Mouse (Mus musculus): ENCODE data around the gene Ino80. TPM values are rescaled to one million over a fixed set of nuclear protein-coding genes. Genes with fewer than 3 reads are reported as not detected.

Gene Ino80
- polyA plus RNA-seq, 1 experiment, result 7.3 TPM

- H3K4me1 ChIP-seq (ENCODE audit: control insufficient read depth, insufficient read depth, insufficient read length), result no peaks in the 10 kb centered on the region
- no peaks in the 10 kb centered on the region for H3K36me3 ChIP-seq (ENCODE audit: control insufficient read depth, insufficient read depth, low read length)
- H3K27ac ChIP-seq (ENCODE audit: insufficient read depth, low read length), result no peak overlapping the region
- no peak for DNase-seq (ENCODE audit: low read depth in 1 of 2, low spot score in 2 of 2)
- H3K4me3 ChIP-seq (ENCODE audit: extremely low read depth, insufficient read depth, insufficient read length), result no peak overlapping the region
- TF ChIP-seq CTCF (IDR thresholded peaks at IDR 0.05; ENCODE audit: extremely low read depth, insufficient read depth, insufficient read length, insufficient replicate concordance) (no peak), POLR2A (IDR thresholded peaks at IDR 0.05; ENCODE audit: low read depth, low read length) (no peak)
- 69% methylated on average over 6 of the region's 6 CpGs for WGBS
- no peaks in the 10 kb centered on the region for H3K27me3 ChIP-seq (ENCODE audit: control insufficient read depth, insufficient read depth, low read length)
Measured at GRCm38 (mm10) chr2:119358249-119358648, 119.2 kb downstream of the Ino80 start.

DNA sequence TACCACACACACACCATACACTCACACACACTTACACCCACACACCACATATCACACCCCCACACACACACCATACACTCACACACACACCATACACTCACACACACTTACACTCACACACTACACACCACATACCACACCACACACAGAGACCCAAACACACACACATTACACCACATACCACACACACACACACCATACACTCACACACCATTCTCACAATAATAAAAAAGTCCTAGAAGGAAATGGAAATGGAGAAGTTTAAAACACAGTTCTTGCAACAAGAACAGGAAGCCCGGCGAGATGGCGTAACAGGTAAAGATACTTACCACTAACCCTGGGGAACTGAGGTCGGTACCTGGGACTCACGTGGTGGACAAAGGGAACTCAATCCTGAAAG lies 120.7 kb downstream of the Ino80 start:
- H3K36me3 ChIP-seq (ENCODE audit: control insufficient read depth, insufficient read depth, low read length), result no peaks in the 10 kb centered on the region
- TF ChIP-seq CTCF (IDR thresholded peaks at IDR 0.05; ENCODE audit: extremely low read depth, insufficient read depth, insufficient read length, insufficient replicate concordance), result no peak
- TF ChIP-seq POLR2A (IDR thresholded peaks at IDR 0.05; ENCODE audit: low read depth, low read length), result no peak
- no peaks in the 10 kb centered on the region for H3K4me1 ChIP-seq (ENCODE audit: control insufficient read depth, insufficient read depth, insufficient read length)
- H3K27me3 ChIP-seq (ENCODE audit: control insufficient read depth, insufficient read depth, low read length), result no peaks in the 10 kb centered on the region
- no peak overlapping the region for H3K27ac ChIP-seq (ENCODE audit: insufficient read depth, low read length)
- no peak overlapping the region for H3K4me3 ChIP-seq (ENCODE audit: extremely low read depth, insufficient read depth, insufficient read length)
- no peak for DNase-seq (ENCODE audit: low read depth in 1 of 2, low spot score in 2 of 2)
- 28% methylated on average over 5 of the region's 5 CpGs for WGBS

DNA sequence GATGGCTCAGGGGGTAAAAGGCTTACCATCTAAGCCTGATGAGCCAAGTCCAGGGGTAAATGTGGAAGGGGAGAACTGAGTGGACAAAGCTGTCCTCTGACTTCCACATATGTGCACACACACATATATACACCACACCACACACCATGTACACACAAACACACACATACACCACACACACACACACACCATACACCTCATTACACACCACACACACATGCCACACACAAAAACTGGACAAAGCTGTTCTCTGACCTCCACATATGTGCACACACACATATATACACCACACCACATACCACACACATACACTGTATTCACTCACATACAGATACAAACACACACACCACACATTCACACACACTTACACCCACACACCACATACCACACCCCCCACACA lies 121.2 kb downstream of the Ino80 start:
- Histone ChIP-seq H3K27ac (ENCODE audit: insufficient read depth, low read length) (no peak overlapping the region), H3K36me3 (ENCODE audit: control insufficient read depth, insufficient read depth, low read length) (no peaks in the 10 kb centered on the region)
- TF ChIP-seq POLR2A (IDR thresholded peaks at IDR 0.05; ENCODE audit: low read depth, low read length) (no peak), CTCF (IDR thresholded peaks at IDR 0.05; ENCODE audit: extremely low read depth, insufficient read depth, insufficient read length, insufficient replicate concordance) (no peak)

DNA sequence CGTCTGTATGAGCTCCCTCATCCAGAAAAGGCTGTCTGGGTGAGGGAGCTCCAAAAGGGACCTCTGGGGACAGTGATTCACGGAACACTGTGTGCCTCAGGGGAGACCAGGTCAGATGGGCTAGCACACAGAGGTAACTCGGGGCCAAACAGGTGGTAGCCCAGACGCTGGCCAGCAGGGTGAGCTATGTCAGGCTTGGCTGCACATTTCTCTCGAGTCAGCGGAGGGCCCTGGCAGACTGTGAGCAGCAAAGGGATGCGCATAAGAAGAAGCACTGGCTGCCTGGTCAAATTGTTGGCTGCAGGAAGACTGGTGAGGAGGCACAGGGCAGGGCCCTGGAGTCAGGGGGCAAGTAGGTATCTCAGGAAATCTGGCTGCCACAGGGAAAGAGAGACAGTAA lies 121.8 kb downstream of the Ino80 start:
- H3K27me3 ChIP-seq (ENCODE audit: control insufficient read depth, insufficient read depth, low read length), result peaks cover 1% of the 10 kb centered on the region; the same call in 1 of the 2 replicates
- H3K27ac ChIP-seq (ENCODE audit: insufficient read depth, low read length), result no peak overlapping the region
- H3K4me1 ChIP-seq (ENCODE audit: control insufficient read depth, insufficient read depth, insufficient read length), result peaks cover 6% of the 10 kb centered on the region
- WGBS, result 45% methylated on average over 7 of the region's 7 CpGs
- no peak overlapping the region for H3K4me3 ChIP-seq (ENCODE audit: extremely low read depth, insufficient read depth, insufficient read length)
- TF ChIP-seq POLR2A (IDR thresholded peaks at IDR 0.05; ENCODE audit: low read depth, low read length) (no peak), CTCF (IDR thresholded peaks at IDR 0.05; ENCODE audit: extremely low read depth, insufficient read depth, insufficient read length, insufficient replicate concordance) (no peak)
- H3K36me3 ChIP-seq (ENCODE audit: control insufficient read depth, insufficient read depth, low read length), result no peaks in the 10 kb centered on the region
- no peak for DNase-seq (ENCODE audit: low read depth in 1 of 2, low spot score in 2 of 2)

More for the DNA sequence above, 121.2 kb downstream of the Ino80 start:
- no peak overlapping the region for H3K4me3 ChIP-seq (ENCODE audit: extremely low read depth, insufficient read depth, insufficient read length)
- DNase-seq (ENCODE audit: low read depth in 1 of 2, low spot score in 2 of 2), result no peak
- H3K27me3 ChIP-seq (ENCODE audit: control insufficient read depth, insufficient read depth, low read length), result no peaks in the 10 kb centered on the region; the same call in 1 of the 2 replicates
- no peaks in the 10 kb centered on the region for H3K4me1 ChIP-seq (ENCODE audit: control insufficient read depth, insufficient read depth, insufficient read length)

- H3K4me1 ChIP-seq (ENCODE audit: control insufficient read depth, insufficient read depth, insufficient read length), result peaks cover 9% of the 10 kb centered on the region
- peaks cover 4% of the 10 kb centered on the region; the same call in 1 of the 2 replicates for H3K27me3 ChIP-seq (ENCODE audit: control insufficient read depth, insufficient read depth, low read length)
- H3K36me3 ChIP-seq (ENCODE audit: control insufficient read depth, insufficient read depth, low read length), result no peaks in the 10 kb centered on the region
- no peak overlapping the region for H3K4me3 ChIP-seq (ENCODE audit: extremely low read depth, insufficient read depth, insufficient read length)
- no peak for DNase-seq (ENCODE audit: low read depth in 1 of 2, low spot score in 2 of 2)
- no peak overlapping the region for H3K27ac ChIP-seq (ENCODE audit: insufficient read depth, low read length)
- 94% methylated on average over 3 of the region's 3 CpGs for WGBS
- TF ChIP-seq POLR2A (IDR thresholded peaks at IDR 0.05; ENCODE audit: low read depth, low read length), result no peak
- TF ChIP-seq CTCF (IDR thresholded peaks at IDR 0.05; ENCODE audit: extremely low read depth, insufficient read depth, insufficient read length, insufficient replicate concordance), result no peak
Measured at GRCm38 (mm10) chr2:119355089-119355488, 122.4 kb downstream of the Ino80 start.

GRCm38 (mm10) chr2:119353707-119354106 lies 123.8 kb downstream of the Ino80 start:
- 93% methylated on average over 8 of the region's 8 CpGs for WGBS
- Histone ChIP-seq H3K4me1 (ENCODE audit: control insufficient read depth, insufficient read depth, insufficient read length) (peaks cover 9% of the 10 kb centered on the region), H3K4me3 (ENCODE audit: extremely low read depth, insufficient read depth, insufficient read length) (no peak overlapping the region), H3K27ac (ENCODE audit: insufficient read depth, low read length) (no peak overlapping the region), H3K36me3 (ENCODE audit: control insufficient read depth, insufficient read depth, low read length) (no peaks in the 10 kb centered on the region), H3K27me3 (ENCODE audit: control insufficient read depth, insufficient read depth, low read length) (peaks cover 4% of the 10 kb centered on the region; the same call in 1 of the 2 replicates)
- no peak for TF ChIP-seq CTCF (IDR thresholded peaks at IDR 0.05; ENCODE audit: extremely low read depth, insufficient read depth, insufficient read length, insufficient replicate concordance)
- TF ChIP-seq POLR2A (IDR thresholded peaks at IDR 0.05; ENCODE audit: low read depth, low read length), result no peak
- no peak for DNase-seq (ENCODE audit: low read depth in 1 of 2, low spot score in 2 of 2)

DNA sequence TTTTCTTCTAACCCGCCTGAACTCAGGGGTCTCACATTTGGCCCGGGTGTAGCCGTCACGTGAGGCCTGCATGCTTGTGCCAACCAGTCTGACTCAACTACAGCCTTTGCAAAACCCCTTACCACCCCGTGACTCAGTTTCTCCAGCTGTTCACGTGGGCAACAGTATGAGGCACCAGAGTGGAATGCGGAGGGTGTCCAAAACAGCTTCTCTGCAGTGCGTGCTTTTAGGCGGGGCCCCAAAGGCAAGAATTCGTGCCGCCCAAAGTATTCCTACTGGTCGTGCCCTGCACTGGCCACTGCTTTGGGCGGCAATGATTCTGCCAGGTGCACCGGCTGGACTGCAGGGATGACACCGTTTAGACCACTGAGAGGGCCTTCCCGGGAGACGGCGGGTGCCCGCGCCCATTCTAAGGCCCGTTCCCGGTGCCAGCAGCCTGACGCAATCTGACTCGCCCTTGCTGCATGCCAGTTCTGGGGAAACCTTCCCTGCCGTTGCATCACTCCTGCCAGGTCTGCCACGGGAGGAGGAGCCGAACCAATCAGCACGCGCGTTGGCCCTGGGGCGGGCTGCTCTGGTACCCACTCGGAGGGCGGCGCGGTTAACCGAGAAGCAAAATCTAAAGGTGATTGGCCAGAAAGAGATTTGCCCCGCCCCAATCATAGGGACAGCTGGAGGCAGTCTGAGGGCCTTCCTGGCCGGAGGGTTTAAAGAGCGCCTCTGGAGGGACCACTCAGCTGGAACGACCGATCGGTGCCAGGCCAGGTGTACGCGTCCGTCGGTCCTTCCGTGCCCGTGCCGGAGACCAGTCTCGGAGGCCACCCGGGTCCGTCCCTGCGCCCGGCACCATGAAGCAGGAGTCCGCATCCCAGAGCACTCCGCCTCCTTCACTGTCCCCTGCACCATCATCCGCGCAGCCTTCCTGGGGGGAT lies 126.7 kb downstream of the Ino80 start, which contains the start of gene Chac1:
Chac1 (plus strand) TSS at position 675 of the 932 bp plus-strand sequence.
- DNase-seq (ENCODE audit: low read depth in 1 of 2, low spot score in 2 of 2), result peak in 1 of 2 experiments; percentile 50

More for the DNA sequence above, 126.7 kb downstream of the Ino80 start, which contains the start of gene Chac1:
- WGBS, result 11% methylated on average over 58 of the region's 58 CpGs
- H3K36me3 ChIP-seq (ENCODE audit: control insufficient read depth, insufficient read depth, low read length), result no peaks in the 10 kb centered on the region
- H3K27me3 ChIP-seq (ENCODE audit: control insufficient read depth, insufficient read depth, low read length), result peaks cover 4% of the 10 kb centered on the region; the same call in 1 of the 2 replicates
- H3K27ac ChIP-seq (ENCODE audit: insufficient read depth, low read length), result no peak within 1 kb of the TSS
- H3K4me1 ChIP-seq (ENCODE audit: control insufficient read depth, insufficient read depth, insufficient read length), result peaks cover 9% of the 10 kb centered on the region
- TF ChIP-seq POLR2A (IDR thresholded peaks at IDR 0.05; ENCODE audit: low read depth, low read length), result no peak
- no peak for TF ChIP-seq CTCF (IDR thresholded peaks at IDR 0.05; ENCODE audit: extremely low read depth, insufficient read depth, insufficient read length, insufficient replicate concordance)
- H3K4me3 ChIP-seq (ENCODE audit: extremely low read depth, insufficient read depth, insufficient read length), result peak within 1 kb of the TSS; percentile 50; the same call in 1 of the 2 replicates

Measured in spleen, adult 2 months (tissue).